Mouse (Mus musculus): Measurements from ENCODE around the gene Zfp575. TPM values are rescaled to one million over a fixed set of nuclear protein-coding genes. Genes with fewer than 3 reads are reported as not detected.

Gene Zfp575
- polyA plus RNA-seq, 1 experiment from 2014 or later = 1.7 TPM

- 94% methylated on average over 8 of the region's 8 CpGs for WGBS
- no peak for DNase-seq (ENCODE audit: low spot score)
- Histone ChIP-seq H3K27me3 (ENCODE audit: control insufficient read depth, insufficient read depth, low read length) (no peaks in the 10 kb centered on the region), H3K4me3 (ENCODE audit: low read depth, low read length) (no peak overlapping the region), H3K4me1 (ENCODE audit: control insufficient read depth, insufficient read depth, low read length) (no peaks in the 10 kb centered on the region), H3K36me3 (ENCODE audit: control insufficient read depth, insufficient read depth, low read length) (peaks cover 11% of the 10 kb centered on the region), H3K27ac (ENCODE audit: low read depth, low read length) (no peak overlapping the region), H3K4me2 (ENCODE audit: low read depth) (no peak overlapping the region), H3K9me3 (ENCODE audit: control insufficient read depth, low read length) (no peaks in the 10 kb centered on the region), H3K9ac (ENCODE audit: low read length) (no peak overlapping the region)
- no peak for ATAC-seq (ENCODE audit: insufficient read depth, low FRiP score, low TSS enrichment)
These were observed 24.1 kb downstream of the Zfp575 start for GRCm38 (mm10) chr7:24563191-24563836.

GRCm38 (mm10) chr7:24561450-24561849 is 26.0 kb downstream of the Zfp575 start:
- Histone ChIP-seq H3K27ac (ENCODE audit: low read depth, low read length) (no peak overlapping the region), H3K4me3 (ENCODE audit: low read depth, low read length) (no peak overlapping the region)

GRCm38 (mm10) chr7:24555786-24556185 is 31.7 kb downstream of the Zfp575 start:
- no peak for DNase-seq (ENCODE audit: low spot score)
- no peak overlapping the region for H3K4me3 ChIP-seq (ENCODE audit: low read depth, low read length)
- no peak for ATAC-seq (ENCODE audit: insufficient read depth, low FRiP score, low TSS enrichment)
- no peak overlapping the region for H3K4me2 ChIP-seq (ENCODE audit: low read depth)
- no peaks in the 10 kb centered on the region for H3K27me3 ChIP-seq (ENCODE audit: control insufficient read depth, insufficient read depth, low read length)
- H3K9ac ChIP-seq (ENCODE audit: low read length) = no peak overlapping the region
- 96% methylated on average over 10 of the region's 10 CpGs for WGBS
- H3K36me3 ChIP-seq (ENCODE audit: control insufficient read depth, insufficient read depth, low read length) = peaks cover 6% of the 10 kb centered on the region
- no peaks in the 10 kb centered on the region for H3K4me1 ChIP-seq (ENCODE audit: control insufficient read depth, insufficient read depth, low read length)
- H3K9me3 ChIP-seq (ENCODE audit: control insufficient read depth, low read length) = no peaks in the 10 kb centered on the region
- no peak overlapping the region for H3K27ac ChIP-seq (ENCODE audit: low read depth, low read length)

More at GRCm38 (mm10) chr7:24561450-24561849, 26.0 kb downstream of the Zfp575 start:
- ATAC-seq (ENCODE audit: insufficient read depth, low FRiP score, low TSS enrichment) (no peak), DNase-seq (ENCODE audit: low spot score) (no peak)
- 94% methylated on average over 4 of the region's 4 CpGs for WGBS
- Histone ChIP-seq H3K9ac (ENCODE audit: low read length) (no peak overlapping the region), H3K4me1 (ENCODE audit: control insufficient read depth, insufficient read depth, low read length) (no peaks in the 10 kb centered on the region), H3K4me2 (ENCODE audit: low read depth) (no peak overlapping the region), H3K27me3 (ENCODE audit: control insufficient read depth, insufficient read depth, low read length) (no peaks in the 10 kb centered on the region), H3K9me3 (ENCODE audit: control insufficient read depth, low read length) (no peaks in the 10 kb centered on the region), H3K36me3 (ENCODE audit: control insufficient read depth, insufficient read depth, low read length) (peaks cover 4% of the 10 kb centered on the region)

GRCm38 (mm10) chr7:24551985-24552759 is 35.3 kb downstream of the Zfp575 start:
- Histone ChIP-seq H3K9ac (ENCODE audit: low read length) (no peak overlapping the region), H3K4me2 (ENCODE audit: low read depth) (no peak overlapping the region), H3K9me3 (ENCODE audit: control insufficient read depth, low read length) (no peaks in the 10 kb centered on the region), H3K36me3 (ENCODE audit: control insufficient read depth, insufficient read depth, low read length) (peaks cover 6% of the 10 kb centered on the region), H3K27ac (ENCODE audit: low read depth, low read length) (no peak overlapping the region), H3K27me3 (ENCODE audit: control insufficient read depth, insufficient read depth, low read length) (no peaks in the 10 kb centered on the region), H3K4me1 (ENCODE audit: control insufficient read depth, insufficient read depth, low read length) (no peaks in the 10 kb centered on the region), H3K4me3 (ENCODE audit: low read depth, low read length) (no peak overlapping the region)
- 83% methylated on average over 12 of the region's 12 CpGs for WGBS
- DNase-seq (ENCODE audit: low spot score) = no peak
- no peak for ATAC-seq (ENCODE audit: insufficient read depth, low FRiP score, low TSS enrichment)

- Histone ChIP-seq H3K27ac (ENCODE audit: low read depth, low read length) (peak overlapping the region; percentile 42; the same call in 1 of the 2 replicates), H3K4me2 (ENCODE audit: low read depth) (peak overlapping the region; percentile 42), H3K27me3 (ENCODE audit: control insufficient read depth, insufficient read depth, low read length) (no peaks in the 10 kb centered on the region), H3K4me3 (ENCODE audit: low read depth, low read length) (peak overlapping the region; percentile 73), H3K36me3 (ENCODE audit: control insufficient read depth, insufficient read depth, low read length) (peaks cover 2% of the 10 kb centered on the region), H3K4me1 (ENCODE audit: control insufficient read depth, insufficient read depth, low read length) (0 out of 2 replicates have a peak, but pooled peaks cover 4% of the 10 kb centered on the region), H3K9me3 (ENCODE audit: control insufficient read depth, low read length) (no peaks in the 10 kb centered on the region), H3K9ac (ENCODE audit: low read length) (peak overlapping the region; percentile 71)
- DNase-seq (ENCODE audit: low spot score) = no peak
- 38% methylated on average over 13 of the region's 13 CpGs for whole genome bisulfite sequencing
- peak; percentile 28; the same call in 1 of the 2 replicates for ATAC-seq (ENCODE audit: insufficient read depth, low FRiP score, low TSS enrichment)
These were observed 39.9 kb downstream of the Zfp575 start for GRCm38 (mm10) chr7:24547534-24548036.

GRCm38 (mm10) chr7:24546634-24547389 is 40.6 kb downstream of the Zfp575 start:
- Histone ChIP-seq H3K27ac (ENCODE audit: low read depth, low read length) (peak overlapping the region; percentile 42; the same call in 1 of the 2 replicates), H3K9ac (ENCODE audit: low read length) (peak overlapping the region; percentile 71), H3K4me3 (ENCODE audit: low read depth, low read length) (peak overlapping the region; percentile 73), H3K27me3 (ENCODE audit: control insufficient read depth, insufficient read depth, low read length) (no peaks in the 10 kb centered on the region), H3K9me3 (ENCODE audit: control insufficient read depth, low read length) (no peaks in the 10 kb centered on the region), H3K4me2 (ENCODE audit: low read depth) (peak overlapping the region; percentile 52), H3K36me3 (ENCODE audit: control insufficient read depth, insufficient read depth, low read length) (no peaks in the 10 kb centered on the region), H3K4me1 (ENCODE audit: control insufficient read depth, insufficient read depth, low read length) (0 out of 2 replicates have a peak, but pooled peaks cover 4% of the 10 kb centered on the region)
- ATAC-seq (ENCODE audit: insufficient read depth, low FRiP score, low TSS enrichment) (peak; percentile 96), DNase-seq (ENCODE audit: low spot score) (peak; percentile 99)
- under 1% methylated on average over 48 of the region's 57 CpGs for WGBS

- DNase-seq (ENCODE audit: low spot score) (no peak), ATAC-seq (ENCODE audit: insufficient read depth, low FRiP score, low TSS enrichment) (peak; percentile 1; the same call in 1 of the 2 replicates)
- Histone ChIP-seq H3K4me1 (ENCODE audit: control insufficient read depth, insufficient read depth, low read length) (0 out of 2 replicates have a peak, but pooled peaks cover 4% of the 10 kb centered on the region), H3K4me2 (ENCODE audit: low read depth) (peak within 1 kb of the TSS; percentile 52), H3K36me3 (ENCODE audit: control insufficient read depth, insufficient read depth, low read length) (no peaks in the 10 kb centered on the region), H3K9ac (ENCODE audit: low read length) (peak within 1 kb of the TSS; percentile 71), H3K9me3 (ENCODE audit: control insufficient read depth, low read length) (no peaks in the 10 kb centered on the region), H3K4me3 (ENCODE audit: low read depth, low read length) (peak within 1 kb of the TSS; percentile 73), H3K27ac (ENCODE audit: low read depth, low read length) (peak within 1 kb of the TSS; percentile 42; the same call in 1 of the 2 replicates), H3K27me3 (ENCODE audit: control insufficient read depth, insufficient read depth, low read length) (no peaks in the 10 kb centered on the region)
- WGBS = 38% methylated on average over 13 of the region's 13 CpGs
These were observed 41.3 kb downstream of the Zfp575 start, which contains the start of the genes Pinlyp and Xrcc1 for GRCm38 (mm10) chr7:24546068-24546614. Pinlyp (minus strand) TSS chr7:24546118. Xrcc1 (plus strand) TSS chr7:24546289.

GRCm38 (mm10) chr7:24544506-24544905 is 42.9 kb downstream of the Zfp575 start:
- no peak overlapping the region for H3K27ac ChIP-seq (ENCODE audit: low read depth, low read length)
- no peak overlapping the region for H3K4me2 ChIP-seq (ENCODE audit: low read depth)
- WGBS = 85% methylated on average over 2 of the region's 2 CpGs
- H3K4me1 ChIP-seq (ENCODE audit: control insufficient read depth, insufficient read depth, low read length) = 0 out of 2 replicates have a peak, but pooled peaks cover 4% of the 10 kb centered on the region
- no peaks in the 10 kb centered on the region for H3K27me3 ChIP-seq (ENCODE audit: control insufficient read depth, insufficient read depth, low read length)
- H3K9ac ChIP-seq (ENCODE audit: low read length) = no peak overlapping the region
- ATAC-seq (ENCODE audit: insufficient read depth, low FRiP score, low TSS enrichment) = no peak
- H3K4me3 ChIP-seq (ENCODE audit: low read depth, low read length) = no peak overlapping the region
- no peaks in the 10 kb centered on the region for H3K9me3 ChIP-seq (ENCODE audit: control insufficient read depth, low read length)
- DNase-seq (ENCODE audit: low spot score) = no peak
- H3K36me3 ChIP-seq (ENCODE audit: control insufficient read depth, insufficient read depth, low read length) = no peaks in the 10 kb centered on the region

All from neural tube, embryonic 11.5 days (tissue).